Mouse (Mus musculus): Measurements from ENCODE around the gene Apex2.
A peak's percentile ranks its signal among the peaks of the same experiment; 100 is the strongest.

Gene Apex2

DNA sequence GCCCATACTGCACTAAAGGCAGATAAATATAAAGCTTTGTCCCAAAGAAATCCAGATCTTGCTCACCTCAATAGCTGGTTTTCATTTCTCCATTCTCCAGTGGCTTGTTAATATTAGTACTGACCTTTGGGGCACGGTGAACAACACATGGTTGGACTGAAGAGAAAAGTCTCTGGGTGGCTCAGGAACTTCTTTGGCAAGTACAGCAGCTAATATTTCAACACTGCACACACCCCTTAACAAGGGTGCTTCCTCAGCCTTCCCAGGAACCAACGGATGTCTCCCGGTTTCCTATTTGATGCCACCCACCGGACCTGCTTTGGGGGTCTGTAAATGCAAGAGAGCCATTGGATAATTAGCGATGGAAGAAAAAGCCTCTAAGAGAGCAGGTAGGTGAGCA, at the start of gene Apex2:
Gene Apex2, minus strand, starts transcription at position 173 of the 400 bp plus-strand sequence.
- DNase-seq (ENCODE audit: extremely low spot score, low read depth, low spot score), result no peak

DNA sequence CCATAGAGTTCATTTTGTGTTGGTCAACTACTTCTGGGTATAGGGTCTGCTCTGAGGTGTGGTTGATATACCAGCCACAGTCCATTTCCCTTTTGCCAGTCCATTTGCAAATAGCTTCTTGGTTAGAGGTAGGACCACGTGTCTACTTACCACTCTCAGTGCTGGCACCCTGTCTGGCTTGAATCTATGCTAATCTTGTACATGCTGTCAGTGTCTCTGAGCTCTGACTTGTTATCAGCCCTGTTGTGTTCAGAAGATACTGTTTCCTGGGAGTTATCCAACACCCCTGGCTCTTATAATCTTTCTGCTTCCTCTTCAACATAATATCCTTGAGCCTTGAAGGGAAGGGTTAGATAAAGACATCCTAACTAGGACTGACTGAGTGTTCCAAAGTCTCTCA, 46.8 kb upstream of the Apex2 start:
- DNase-seq (ENCODE audit: extremely low spot score, low read depth, low spot score), result no peak

DNA sequence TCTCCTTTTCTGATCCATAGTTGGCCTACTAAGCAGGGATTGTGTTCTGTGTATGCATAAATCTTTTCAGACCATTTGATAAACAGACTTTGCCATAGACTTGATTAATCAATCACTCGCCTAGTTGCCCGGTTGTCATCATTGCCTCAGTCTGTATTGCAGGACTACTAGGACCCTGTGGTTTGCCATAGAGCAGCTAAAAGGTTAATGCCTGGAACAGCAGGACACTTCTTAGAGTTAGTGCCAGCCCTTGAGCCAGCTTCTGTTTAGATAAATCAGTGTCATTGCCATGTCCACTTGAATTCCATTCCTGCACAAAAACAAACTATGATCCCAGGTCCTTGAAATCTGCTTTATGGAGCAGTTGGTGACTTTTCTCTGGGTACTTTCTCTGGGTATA, 9.2 kb upstream of the Apex2 start:
- no peak for DNase-seq (ENCODE audit: extremely low spot score, low read depth, low spot score)

DNA sequence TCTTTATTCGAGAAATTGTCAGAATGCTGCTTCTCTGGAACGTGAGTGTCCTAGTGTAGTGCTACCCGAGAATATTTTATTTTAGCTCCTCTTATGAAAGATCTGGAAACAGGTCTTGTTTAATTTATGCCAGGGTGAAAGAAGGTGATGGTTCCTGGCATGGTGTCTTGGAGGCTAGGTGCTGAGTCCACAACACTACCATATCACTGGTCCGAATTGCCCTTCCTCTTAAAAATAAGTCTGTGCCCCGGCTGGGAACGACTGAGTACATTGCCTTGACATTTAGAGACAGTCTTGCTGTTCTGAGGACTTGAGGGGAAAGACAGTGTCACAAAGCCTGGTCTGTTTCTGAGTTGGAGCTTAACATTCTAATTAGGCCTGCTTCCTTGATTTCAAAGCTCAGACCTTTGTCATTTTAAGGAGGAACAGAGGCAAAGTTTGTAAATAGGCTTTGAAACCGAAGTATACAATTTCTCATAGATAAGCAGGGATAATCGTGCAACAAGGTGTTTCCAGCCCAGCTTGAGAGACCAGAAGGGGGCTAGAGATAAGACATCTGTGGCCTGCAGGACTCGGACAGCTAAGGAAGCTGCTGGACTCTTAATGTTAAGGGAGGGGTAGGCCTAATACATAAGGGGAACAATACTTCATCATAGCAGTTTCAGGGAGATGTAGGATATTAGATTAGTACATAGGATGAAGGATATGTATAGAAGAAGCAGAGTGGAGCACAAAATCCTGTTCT, 5.5 kb upstream of the Apex2 start:
- DNase-seq (ENCODE audit: extremely low spot score, low read depth, low spot score), result no peak

DNA sequence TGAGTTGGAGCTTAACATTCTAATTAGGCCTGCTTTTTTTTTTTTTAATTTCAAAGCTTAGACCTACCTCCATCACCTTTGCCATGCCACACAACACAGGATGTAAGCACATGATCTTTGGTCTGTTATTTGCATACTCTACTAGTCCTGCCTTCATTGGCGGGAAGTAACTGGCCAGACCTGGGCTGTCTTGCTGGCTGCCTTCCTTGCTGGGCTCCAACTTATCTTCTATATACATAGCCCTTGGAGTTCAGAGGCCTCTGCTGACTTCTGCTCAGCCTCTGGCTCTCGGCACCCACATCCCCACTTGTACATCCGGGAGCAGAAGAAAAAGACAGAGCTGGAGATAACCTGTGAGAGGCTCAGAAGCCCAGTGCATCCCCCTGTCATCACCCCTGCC, 4.5 kb upstream of the Apex2 start:
- no peak for DNase-seq (ENCODE audit: extremely low spot score, low read depth, low spot score)

DNA sequence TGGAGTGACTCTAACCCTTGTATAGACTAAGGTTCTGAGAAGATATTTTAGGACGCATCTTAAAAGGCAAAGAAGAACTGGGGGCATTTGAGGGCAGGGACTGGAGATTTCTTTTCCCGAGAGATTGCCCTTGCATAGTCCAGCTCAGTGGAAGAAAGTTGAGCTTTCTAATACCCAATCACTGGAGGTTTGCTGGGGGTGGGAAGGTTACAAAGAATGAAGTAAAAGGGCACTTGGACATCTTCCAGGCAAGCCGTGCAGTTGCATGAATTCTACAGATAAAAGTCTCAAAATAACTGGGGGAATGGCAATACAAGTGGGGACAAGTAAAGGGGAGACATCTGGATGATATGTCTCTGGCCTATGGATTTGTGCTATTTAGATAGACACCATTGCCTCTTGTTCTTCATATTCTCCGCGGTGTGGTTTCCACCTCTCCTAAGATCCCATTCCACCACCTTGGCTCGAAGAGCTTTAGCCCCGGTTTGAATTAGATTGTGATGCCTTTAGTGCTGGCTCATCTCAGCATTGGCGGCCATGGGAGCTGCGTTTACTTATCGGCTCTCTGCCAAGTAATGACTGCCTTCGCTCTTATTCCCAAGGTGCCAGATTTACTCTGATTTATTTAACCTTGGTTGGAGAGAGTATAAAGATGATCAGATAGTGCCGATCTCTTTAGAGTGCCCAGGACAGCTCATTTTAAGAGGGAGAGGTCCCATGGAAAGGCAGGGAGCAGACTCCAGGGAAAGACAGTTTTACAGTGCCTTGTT, 3.8 kb upstream of the Apex2 start:
- DNase-seq (ENCODE audit: extremely low spot score, low read depth, low spot score), result no peak

DNA sequence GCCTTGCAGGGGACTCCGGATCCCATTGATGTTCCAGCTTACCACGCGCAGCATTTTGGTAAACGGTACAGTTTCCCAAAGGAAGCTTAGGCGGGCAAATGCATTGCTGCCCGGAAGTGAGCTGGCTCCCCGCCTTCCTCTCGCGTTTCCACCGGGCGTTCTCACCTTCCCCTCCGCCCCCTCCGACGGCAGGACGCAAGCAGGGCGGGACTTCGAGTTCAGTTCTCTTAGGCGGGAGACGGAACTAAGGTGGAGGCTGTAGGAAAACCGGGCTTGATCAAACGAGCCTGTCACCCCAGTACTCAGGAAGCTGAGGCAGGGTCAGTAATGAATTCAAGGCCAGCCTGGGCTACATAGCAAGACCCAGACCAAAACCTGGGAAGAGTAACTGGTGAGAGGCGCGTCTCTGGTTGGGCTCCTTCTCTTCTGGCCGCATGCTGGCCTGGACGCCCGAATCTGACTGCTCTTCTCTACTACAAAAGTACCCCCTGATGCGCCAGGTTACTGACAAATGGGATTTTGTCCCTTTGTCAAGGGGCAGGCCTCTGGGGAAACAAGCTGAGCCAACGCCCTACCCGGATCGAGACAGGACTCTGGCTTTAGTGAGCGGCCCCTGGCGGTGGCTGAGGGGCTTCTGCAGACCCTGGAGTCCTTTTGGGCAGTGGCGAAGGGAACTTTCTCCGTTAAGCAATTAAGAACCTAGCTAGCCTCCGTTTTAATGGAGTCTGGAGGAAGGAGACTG, 1.5 kb downstream of the Apex2 start, which contains the start of gene Pfkfb1:
Gene Pfkfb1, plus strand, starts transcription at position 207 of the 742 bp plus-strand sequence.
- DNase-seq (ENCODE audit: extremely low spot score, low read depth, low spot score), result no peak

DNA sequence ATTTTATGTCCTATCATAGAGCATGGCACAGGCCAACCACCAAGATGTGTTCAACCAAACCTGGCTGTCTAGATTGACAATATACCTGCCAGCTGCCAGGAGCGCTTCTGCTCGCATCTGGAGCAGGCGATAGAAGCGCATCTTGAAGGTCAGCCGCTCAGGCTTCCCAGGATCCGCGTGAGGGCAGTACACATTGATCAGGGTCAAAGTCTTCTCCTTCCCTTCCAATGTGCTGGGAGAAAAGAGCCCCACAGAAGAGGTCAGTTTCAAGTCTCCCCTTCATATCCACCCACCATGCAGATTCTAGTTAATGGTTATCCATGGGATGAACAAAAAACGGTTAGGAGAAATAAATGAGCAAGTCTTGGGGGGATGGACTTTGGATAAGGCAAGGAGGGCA, 4.6 kb downstream of the Apex2 start:
- no peak for DNase-seq (ENCODE audit: extremely low spot score, low read depth, low spot score)

DNA sequence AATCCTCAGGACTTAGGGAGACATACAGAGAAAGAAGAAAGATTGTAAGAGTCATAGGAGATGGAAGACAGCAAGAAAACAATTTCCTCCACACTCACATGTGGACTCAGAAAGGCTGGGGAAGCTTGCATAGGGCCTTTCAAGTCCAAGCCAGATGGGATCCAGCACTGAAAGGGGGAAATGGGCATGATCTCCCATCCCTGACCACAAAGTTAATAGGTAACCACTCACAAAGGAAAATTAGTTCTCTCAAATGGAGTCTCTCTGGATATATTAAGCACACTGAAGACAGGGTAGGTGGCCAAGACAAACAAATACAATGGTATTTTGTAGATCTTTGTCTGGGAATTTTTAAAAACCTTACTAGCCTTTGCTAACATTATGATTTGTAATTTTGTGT, 7.7 kb downstream of the Apex2 start:
- no peak for DNase-seq (ENCODE audit: extremely low spot score, low read depth, low spot score)

DNA sequence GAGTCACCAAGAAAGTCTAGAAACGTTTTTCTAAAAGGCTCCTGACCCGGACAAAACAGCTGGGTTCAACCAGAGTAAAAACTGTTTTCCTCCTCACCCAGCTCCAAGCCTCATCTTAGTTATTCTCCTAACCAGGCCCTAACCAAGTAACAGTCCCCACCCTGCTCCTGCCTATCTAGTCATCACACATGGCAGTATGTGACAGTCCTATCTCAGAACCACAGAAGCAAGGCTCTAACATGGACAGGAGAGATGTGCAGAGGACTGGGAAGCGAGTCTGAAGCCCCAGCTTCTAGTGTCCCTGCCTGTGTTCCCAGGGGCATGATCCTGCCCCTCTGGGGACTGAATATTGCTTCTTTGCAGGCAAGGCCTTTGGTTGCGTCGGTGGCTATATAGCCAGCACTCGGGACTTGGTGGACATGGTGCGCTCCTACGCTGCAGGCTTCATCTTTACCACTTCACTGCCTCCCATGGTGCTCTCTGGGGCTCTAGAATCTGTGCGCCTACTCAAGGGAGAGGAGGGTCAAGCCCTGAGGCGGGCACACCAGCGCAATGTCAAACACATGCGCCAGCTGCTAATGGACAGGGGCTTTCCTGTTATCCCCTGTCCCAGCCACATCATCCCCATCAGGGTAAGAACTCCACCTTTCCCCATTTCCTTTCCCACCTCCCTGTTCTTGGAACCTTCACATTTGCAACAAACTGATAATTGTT, 24.9 kb downstream of the Apex2 start:
- no peak for DNase-seq (ENCODE audit: extremely low spot score, low read depth, low spot score)

DNA sequence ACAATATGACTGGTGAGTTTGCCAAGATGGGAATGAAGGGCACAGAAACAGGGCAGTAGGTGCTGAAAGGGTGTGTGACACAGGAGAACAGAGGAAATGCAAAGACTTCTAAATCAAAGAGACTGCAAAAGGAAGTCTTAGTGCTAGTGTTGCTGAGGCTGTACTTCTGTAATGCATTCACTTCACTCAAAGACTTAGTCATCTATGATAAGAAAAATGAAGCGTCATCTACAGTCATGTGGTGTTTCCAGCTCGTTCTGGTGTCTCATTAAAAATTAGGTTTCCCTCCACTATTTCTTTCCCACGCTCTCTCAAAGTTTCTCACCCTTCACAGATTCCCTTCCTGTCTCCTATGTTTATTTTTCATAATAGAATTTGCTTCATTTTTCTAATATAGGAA, 35.6 kb downstream of the Apex2 start:
- no peak for DNase-seq (ENCODE audit: extremely low spot score, low read depth, low spot score)

DNA sequence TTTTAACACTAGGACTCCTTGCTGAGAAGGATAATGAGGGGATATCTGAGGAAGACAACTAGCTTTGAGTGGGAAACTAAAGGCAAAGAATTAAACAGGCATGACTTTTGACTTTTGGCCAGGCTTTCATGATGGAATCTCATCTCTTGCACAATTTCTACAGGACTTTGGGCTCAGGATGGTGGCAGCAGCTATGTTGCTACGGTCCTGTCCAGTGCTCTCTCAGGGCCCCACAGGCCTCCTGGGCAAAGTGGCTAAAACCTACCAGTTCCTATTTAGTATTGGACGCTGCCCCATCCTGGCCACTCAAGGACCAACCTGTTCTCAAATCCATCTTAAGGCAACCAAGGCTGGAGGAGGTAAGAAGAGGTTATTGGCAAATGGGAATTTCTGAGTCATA, 37.7 kb downstream of the Apex2 start:
- DNase-seq (ENCODE audit: extremely low spot score, low read depth, low spot score), result no peak

DNA sequence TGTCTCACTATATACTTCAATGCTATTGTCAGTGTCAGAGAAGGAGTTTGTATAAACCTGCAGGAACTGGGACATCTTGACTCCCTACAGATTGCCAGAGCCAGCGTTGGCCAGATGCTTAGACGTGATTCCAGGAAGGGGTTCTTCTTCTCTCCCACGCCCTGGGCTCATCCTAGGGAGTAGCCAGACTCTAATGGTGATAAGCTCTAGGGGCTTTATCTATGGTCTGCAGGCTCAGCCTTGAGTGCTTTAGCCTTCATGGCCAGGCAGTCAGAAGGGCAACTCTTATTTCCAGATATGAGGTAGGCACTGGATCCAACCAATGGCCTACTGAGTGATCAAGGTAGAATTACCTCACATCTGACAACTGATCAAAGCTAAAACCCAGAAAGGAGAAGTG, 40.0 kb downstream of the Apex2 start:
- no peak for DNase-seq (ENCODE audit: extremely low spot score, low read depth, low spot score)

DNA sequence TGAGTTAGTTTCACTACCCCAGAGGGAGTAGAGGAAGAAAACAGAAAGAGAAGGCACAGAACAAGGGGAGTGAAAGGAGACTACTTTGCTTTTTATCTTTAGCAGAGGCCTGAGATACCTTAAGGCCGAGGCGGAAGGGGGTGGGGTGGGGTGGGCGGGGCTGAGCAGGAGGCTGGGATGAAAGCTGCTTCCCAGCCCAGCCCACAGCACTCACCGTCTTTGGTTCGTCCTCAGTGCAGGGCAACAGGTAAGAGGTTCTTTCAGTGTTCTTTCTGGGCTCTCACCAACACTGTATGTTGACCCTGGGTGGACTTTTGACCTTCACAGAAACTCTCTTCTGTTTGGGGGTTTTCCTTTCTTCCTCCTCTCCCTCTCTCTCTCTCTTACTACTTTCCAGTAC, 42.4 kb downstream of the Apex2 start, which contains the start of gene Alas2:
Gene Alas2, plus strand, starts transcription at position 137 of the 400 bp plus-strand sequence.
- no peak for DNase-seq (ENCODE audit: extremely low spot score, low read depth, low spot score)

DNA sequence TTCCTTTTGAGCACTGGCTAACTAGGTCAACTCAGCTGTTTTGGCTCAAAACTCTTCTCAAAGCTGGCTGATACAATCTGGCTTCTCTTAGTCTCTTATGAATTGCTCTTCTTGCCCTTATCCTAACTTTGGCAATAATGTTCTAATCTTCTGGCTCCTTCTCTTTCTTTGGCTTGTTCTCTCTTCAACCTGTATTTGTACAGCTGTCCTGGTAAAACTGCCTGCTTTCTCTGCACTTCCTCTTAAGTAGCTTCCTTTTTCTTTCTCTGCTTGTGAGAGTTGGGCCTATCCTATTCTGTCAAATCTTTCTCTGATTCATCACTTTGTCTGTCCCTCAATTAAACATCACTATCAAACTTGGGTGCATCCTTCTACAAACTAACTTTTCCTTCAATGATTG, 48.0 kb downstream of the Apex2 start:
- DNase-seq (ENCODE audit: extremely low spot score, low read depth, low spot score), result no peak

DNA sequence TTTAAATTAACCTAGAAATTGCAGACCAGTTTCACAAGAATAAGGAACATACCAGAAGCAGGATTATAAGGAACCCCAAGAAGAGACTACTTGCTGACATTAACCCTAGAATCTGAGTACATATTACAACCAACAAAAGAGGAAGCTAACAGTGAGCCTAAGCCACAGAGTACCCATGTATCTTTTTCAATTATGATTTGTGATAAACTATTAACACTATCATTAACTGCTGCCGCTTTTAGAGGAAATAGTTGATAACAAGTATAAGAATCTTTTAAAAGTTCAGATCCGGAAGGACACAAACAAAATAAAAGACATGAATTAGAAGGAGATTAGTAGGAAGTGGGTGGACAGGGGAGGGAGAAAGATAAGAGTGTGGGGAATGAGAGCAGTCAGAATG, 49.6 kb downstream of the Apex2 start:
- DNase-seq (ENCODE audit: extremely low spot score, low read depth, low spot score), result no peak

DNA sequence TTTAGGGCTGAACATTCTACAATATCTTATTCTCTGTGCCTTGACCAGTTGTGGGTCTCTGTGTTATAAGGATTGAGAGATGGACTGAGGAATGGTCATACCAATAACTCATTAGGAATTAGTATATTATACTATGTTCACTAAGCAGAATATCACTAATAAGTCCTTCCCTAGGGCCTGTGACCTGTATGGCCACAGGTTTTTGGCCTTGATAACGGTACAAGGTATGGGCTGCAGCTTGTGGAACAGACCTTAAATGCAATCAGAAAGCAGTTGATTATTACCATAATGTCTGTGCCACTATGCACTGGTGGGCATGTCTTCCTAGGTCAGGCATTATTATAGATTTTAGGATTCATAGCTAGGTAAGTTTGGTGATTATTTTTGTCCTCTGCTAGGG, 73.2 kb downstream of the Apex2 start:
- DNase-seq (ENCODE audit: extremely low spot score, low read depth, low spot score), result no peak

DNA sequence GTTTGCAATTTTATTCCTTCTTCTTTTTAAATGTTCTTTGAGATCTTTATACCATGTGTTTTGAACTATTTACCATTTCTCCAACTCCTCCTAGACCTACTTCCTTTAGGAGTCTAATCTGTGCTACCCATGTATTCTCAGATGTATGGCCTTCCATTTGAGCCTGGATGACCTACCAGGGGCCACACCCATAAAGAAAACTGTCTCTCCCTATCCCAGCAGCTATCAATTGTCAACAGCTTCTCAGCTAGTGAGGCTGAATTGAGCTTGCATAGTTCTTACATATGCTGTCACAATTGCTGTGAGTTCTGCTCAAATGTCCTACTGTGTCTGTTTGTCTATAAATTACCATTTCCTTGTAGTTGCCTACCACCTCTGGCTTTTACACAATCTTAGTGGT, 73.7 kb downstream of the Apex2 start:
- no peak for DNase-seq (ENCODE audit: extremely low spot score, low read depth, low spot score)

DNA sequence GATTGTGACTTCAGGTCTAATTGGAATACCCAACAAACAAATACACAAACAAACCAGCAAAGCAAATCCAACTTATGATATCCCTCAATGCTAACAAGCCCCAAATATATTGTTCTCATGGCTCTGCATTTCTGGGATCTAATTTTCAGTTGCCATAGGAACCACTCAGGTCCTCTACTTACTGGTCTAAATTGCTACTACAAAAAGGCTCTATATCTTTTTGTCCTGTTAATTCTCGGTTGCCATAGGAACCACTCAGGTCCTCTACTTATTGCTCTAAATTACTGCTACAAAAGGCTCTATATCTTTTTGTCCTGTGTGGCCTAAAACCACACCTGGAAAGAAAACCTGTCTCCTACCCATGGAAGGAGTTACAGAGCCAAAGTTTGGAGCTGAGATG, 75.5 kb downstream of the Apex2 start:
- DNase-seq (ENCODE audit: extremely low spot score, low read depth, low spot score), result no peak

DNA sequence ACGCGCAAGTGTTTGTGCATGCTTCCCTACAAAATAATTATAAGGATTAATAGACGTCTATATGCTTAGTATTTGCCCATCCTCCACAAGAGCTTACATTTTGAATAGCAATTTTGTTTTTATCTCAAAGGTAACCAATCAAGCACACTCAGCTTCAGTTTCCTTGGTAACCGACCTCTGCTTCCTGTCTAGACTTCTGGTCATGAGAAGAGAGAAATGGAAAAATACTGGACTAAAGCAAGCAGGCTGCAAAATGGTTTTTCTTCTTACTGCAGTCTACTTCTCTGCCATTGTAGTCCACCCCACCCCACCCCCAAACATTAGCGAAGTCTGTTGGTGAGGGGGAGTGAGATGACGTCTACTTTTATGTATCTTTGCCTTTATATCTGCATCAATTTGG, 78.4 kb downstream of the Apex2 start:
- DNase-seq (ENCODE audit: extremely low spot score, low read depth, low spot score), result peak; percentile 18

DNA sequence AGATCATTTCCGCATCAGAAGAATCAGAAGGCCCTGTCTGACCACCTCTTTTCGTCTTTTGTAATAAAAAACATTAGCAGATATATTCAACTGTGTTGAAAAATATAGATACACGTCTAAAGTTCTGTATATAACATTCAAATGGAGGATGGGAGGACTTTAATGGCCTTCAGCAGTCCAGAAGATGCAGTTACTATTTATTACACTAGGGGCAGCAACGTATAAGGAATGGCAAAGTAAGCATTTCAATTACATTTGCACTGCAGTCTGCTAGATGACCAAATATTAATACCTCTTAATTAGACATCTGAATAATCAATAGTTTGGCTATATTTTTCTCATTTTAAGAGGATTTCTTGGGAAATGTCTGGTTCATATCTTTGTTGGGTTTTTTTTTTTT, 79.0 kb downstream of the Apex2 start:
- no peak for DNase-seq (ENCODE audit: extremely low spot score, low read depth, low spot score)

Measured in hindlimb bud, embryonic 11.5 days (tissue).